Comparison of ENCODE assay signal across 30 mouse cellular contexts in genomic region chr1:55632024-55632423, GRCm38 (mm10).
"Had no signal": no experiment of that assay in that cellular context is flagged by ENCODE, and none has a peak within 500 bp of the region (broad histone marks: within the 10 kb centered on the region; RNA-seq: fewer than 3 reads in every experiment).

No protein-coding gene starts in this region.

- H3K4me3 ChIP-seq: left cerebral cortex, adult 2 months; limb, embryonic 10.5 days; limb, embryonic 12.5 days; limb, embryonic 13.5 days; limb, embryonic 15.5 days; liver, embryonic 12.5 days; liver, embryonic 13.5 days; liver, embryonic 15.5 days; lung, embryonic 15.5 days; megakaryocyte, embryonic 14.5 days; midbrain, embryonic 10.5 days; midbrain, embryonic 12.5 days; midbrain, embryonic 15.5 days; myocyte; neural tube, embryonic 12.5 days had no signal

- H3K9ac ChIP-seq: limb, embryonic 12.5 days; limb, embryonic 13.5 days; limb, embryonic 15.5 days; liver, embryonic 12.5 days; liver, embryonic 13.5 days; liver, embryonic 14.5 days; liver, embryonic 15.5 days; liver, postnatal 0 days; lung, embryonic 14.5 days; lung, embryonic 15.5 days; midbrain, embryonic 12.5 days; midbrain, embryonic 15.5 days; neural tube, embryonic 12.5 days had no signal

- H3K27me3 ChIP-seq: limb, embryonic 12.5 days; limb, embryonic 13.5 days; limb, embryonic 15.5 days; liver, embryonic 12.5 days; liver, embryonic 13.5 days; liver, embryonic 15.5 days; lung, embryonic 15.5 days; megakaryocyte, embryonic 14.5 days; midbrain, embryonic 15.5 days; neural tube, embryonic 12.5 days had no signal

- H3K27ac ChIP-seq: left cerebral cortex, adult 2 months; limb, embryonic 10.5 days; limb, embryonic 12.5 days; limb, embryonic 13.5 days; limb, embryonic 15.5 days; liver, embryonic 12.5 days; liver, embryonic 13.5 days; liver, embryonic 14.5 days; liver, embryonic 15.5 days; lung, embryonic 15.5 days; macrophage; midbrain, embryonic 10.5 days; midbrain, embryonic 12.5 days; midbrain, embryonic 15.5 days; neural tube, embryonic 12.5 days had no signal

- ATAC-seq: liver, embryonic 12.5 days; liver, postnatal 0 days; lung, postnatal 0 days; midbrain, embryonic 15.5 days; midbrain, embryonic 16.5 days had no signal

- H3K36me3 ChIP-seq: limb, embryonic 10.5 days; limb, embryonic 12.5 days; limb, embryonic 13.5 days; limb, embryonic 15.5 days; liver, embryonic 12.5 days; liver, embryonic 13.5 days; liver, embryonic 15.5 days; lung, embryonic 15.5 days; midbrain, embryonic 10.5 days; midbrain, embryonic 12.5 days; midbrain, embryonic 15.5 days; neural tube, embryonic 12.5 days had no signal

- H3K4me1 ChIP-seq: limb, embryonic 12.5 days; limb, embryonic 15.5 days; liver, embryonic 12.5 days; liver, embryonic 13.5 days; liver, embryonic 15.5 days; lung, embryonic 15.5 days; megakaryocyte, embryonic 14.5 days; midbrain, embryonic 15.5 days; neural tube, embryonic 12.5 days had no signal

- DNase-seq: left cerebral cortex, postnatal 4 days; liver; liver, embryonic 13.5 days; liver, postnatal 0 days; lung, adult 18-20 months; lung, adult 2 months; lung, embryonic 14.5 days; lung, postnatal 10 days; lung, postnatal 14 days; lung, postnatal 36 days; lung, postnatal 4 days had no signal

- H3K9me3 ChIP-seq: limb, embryonic 10.5 days; limb, embryonic 12.5 days; limb, embryonic 13.5 days; limb, embryonic 15.5 days; liver, embryonic 12.5 days; liver, embryonic 13.5 days; liver, embryonic 15.5 days; lung, embryonic 15.5 days; megakaryocyte, embryonic 14.5 days; midbrain, embryonic 10.5 days; midbrain, embryonic 12.5 days; midbrain, embryonic 15.5 days; neural tube, embryonic 12.5 days had no signal

- H3K4me2 ChIP-seq: limb, embryonic 12.5 days; limb, embryonic 13.5 days; limb, embryonic 15.5 days; liver, embryonic 11.5 days; liver, embryonic 12.5 days; liver, embryonic 13.5 days; liver, embryonic 15.5 days; lung, embryonic 14.5 days; lung, embryonic 15.5 days; midbrain, embryonic 12.5 days; midbrain, embryonic 15.5 days; neural tube, embryonic 12.5 days had no signal
